Mouse (Mus musculus) heart, postnatal 10 days (tissue): Measurements from ENCODE around the gene Dact2. TPM values are rescaled to one million over a fixed set of nuclear protein-coding genes. Genes with fewer than 3 reads are reported as not detected.

ENCODE experiments used
- DNase-seq, 2 experiments: peaks; one replicate each; pipeline ENCODE4 v3.0.0; 2021
- intact Hi-C: fragments of 180-260 bp; cut with DNase I; formaldehyde crosslinking; loops from one replicate; pipeline ENCODE4 v1.15.1; 2025
- total RNA-seq, 2 experiments: library from RNA; stranded (reverse); gene quantifications; 2 replicates each; pipeline ENCODE4 v1.2.3; 2021

Gene Dact2
- total RNA-seq, 2 experiments from 2014 or later: 2.3 to 2.7 TPM

- no peak for DNase-seq
- intact Hi-C loops: no loop called here
Observed at GRCm38 (mm10) chr17:14178475-14178874, 25.6 kb downstream of the Dact2 start.

DNA sequence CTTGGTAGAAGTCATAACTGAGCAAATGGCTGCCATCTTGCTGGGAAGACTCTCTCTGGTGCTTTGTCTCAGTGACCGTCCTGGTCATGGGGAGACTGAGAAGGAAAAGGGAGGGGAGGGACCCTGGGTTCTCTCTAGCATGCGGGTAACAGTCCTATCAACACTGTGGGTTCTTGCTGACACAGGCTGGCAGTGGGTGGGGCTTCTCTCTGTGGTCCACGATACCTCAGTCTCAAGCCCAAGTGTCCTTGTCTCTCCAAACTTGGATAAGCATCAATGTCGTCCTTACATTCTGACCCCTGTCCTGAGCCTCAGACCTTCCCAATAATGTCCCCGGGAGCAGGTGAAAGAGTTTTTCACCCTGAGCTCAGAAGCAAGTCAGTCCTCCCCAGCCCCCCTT, 26.1 kb downstream of the Dact2 start:
- DNase-seq: no peak
- intact Hi-C loops: no loop called here

- intact Hi-C loops: no loop called here
- no peak for DNase-seq
Observed at GRCm38 (mm10) chr17:14177018-14177417, 27.1 kb downstream of the Dact2 start.

- intact Hi-C loops: no loop called here
- DNase-seq: no peak
Observed at GRCm38 (mm10) chr17:14175704-14176103, 28.4 kb downstream of the Dact2 start.

GRCm38 (mm10) chr17:14175019-14175418, 29.1 kb downstream of the Dact2 start:
- intact Hi-C loops: no loop called here

GRCm38 (mm10) chr17:14174401-14174800, 29.7 kb downstream of the Dact2 start:
- no peak for DNase-seq
- intact Hi-C loops: no loop called here

More at GRCm38 (mm10) chr17:14175019-14175418, 29.1 kb downstream of the Dact2 start:
- no peak for DNase-seq

DNA sequence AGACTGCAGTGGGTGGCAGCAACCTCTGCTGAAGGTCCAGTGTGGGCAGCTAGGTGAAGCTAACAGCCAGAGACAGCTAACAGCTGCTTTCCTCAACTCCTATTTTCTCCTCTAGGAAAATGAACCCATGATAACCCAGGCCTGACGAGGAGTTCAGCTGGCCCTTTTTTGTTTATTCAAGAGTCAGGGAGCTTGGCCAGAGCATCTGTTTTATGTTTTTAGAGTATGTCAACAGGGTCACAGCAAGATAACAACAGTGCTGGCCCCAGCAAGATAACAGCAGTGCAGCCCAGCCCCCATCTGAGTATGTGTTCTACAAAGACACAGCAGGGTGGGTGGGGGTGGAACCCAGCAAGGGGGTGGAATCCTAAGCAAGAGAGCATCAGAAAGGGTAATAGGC, 30.6 kb downstream of the Dact2 start:
- intact Hi-C loops: no loop called here
- peak; percentile 48 to 54 for DNase-seq

- intact Hi-C loops: no loop called here
- no peak for DNase-seq
Observed at GRCm38 (mm10) chr17:14172731-14173130, 31.4 kb downstream of the Dact2 start.

GRCm38 (mm10) chr17:14172184-14172583, 31.9 kb downstream of the Dact2 start:
- no peak for DNase-seq
- intact Hi-C loops: no loop called here

DNA sequence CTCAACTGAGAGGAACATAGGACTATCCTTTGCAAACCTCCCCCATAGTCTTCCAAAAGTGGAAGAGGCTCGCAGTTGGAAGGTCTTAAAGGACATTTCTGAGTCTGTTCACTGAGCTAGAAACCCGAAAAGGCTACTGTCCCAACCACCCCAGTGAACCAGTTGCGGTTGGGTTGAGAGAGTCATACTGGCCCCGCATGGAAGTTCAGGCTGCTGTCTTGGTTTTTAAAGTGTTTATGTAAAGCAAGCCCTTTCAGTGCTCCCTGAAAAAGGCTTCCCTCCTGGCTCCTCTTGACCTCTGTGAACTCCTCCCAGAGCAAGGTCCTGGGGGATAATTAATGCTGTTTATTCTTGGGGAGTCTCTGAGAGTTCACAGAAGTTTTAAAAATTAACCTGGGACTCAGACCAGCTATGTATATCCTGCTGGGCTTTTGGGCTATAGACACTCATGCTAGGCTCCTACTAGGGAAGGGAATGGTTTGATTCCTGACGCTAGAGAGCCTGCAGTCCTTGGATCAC, 33.1 kb downstream of the Dact2 start:
- intact Hi-C loops: no loop called here
- no peak for DNase-seq

- no peak for DNase-seq
- intact Hi-C loops: no loop called here
Observed at GRCm38 (mm10) chr17:14169431-14169830, 34.7 kb downstream of the Dact2 start.

GRCm38 (mm10) chr17:14167594-14167993, 36.5 kb downstream of the Dact2 start:
- peak in 1 of 2 experiments; percentile 20 for DNase-seq
- intact Hi-C loops: no loop called here

DNA sequence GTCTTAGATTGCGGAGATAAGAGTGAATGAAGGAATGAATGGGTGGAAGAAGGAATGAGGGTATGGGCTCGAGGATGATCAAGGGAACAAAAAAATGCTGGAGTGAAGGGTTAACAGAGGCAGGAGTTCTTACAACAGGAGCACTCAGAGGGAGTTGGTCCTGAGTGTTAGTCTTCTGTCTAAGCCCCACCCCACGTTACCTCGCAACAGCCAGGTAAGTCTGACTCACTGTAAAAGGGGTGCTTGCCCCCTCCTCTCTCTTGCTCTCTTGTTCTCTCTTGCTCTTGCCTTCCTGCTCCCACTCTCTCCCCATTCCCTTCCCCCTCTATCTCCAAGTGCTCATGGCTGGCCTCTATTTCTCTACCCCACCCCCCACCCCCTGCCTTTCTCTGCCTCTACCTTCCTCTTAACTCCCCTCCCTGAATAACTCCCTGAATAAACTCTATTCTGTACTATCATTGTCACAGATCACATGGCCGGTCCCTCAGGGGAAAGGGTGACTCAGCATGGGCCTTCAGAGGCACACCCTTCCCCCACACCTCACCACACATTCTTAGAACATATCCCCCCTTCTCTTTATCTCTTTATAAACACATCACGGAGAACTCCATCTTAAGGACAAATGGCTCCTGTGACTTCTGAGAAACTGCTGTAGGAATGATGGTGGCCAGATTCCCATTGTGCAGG, 37.2 kb downstream of the Dact2 start:
- intact Hi-C loops: no loop called here
- DNase-seq: no peak

- DNase-seq: no peak
- intact Hi-C loops: no loop called here
Observed at GRCm38 (mm10) chr17:14165934-14166610, 38.0 kb downstream of the Dact2 start.

- peak; percentile 25 to 38 for DNase-seq
- intact Hi-C loops: no loop called here
Observed at GRCm38 (mm10) chr17:14165332-14165876, 38.7 kb downstream of the Dact2 start.

DNA sequence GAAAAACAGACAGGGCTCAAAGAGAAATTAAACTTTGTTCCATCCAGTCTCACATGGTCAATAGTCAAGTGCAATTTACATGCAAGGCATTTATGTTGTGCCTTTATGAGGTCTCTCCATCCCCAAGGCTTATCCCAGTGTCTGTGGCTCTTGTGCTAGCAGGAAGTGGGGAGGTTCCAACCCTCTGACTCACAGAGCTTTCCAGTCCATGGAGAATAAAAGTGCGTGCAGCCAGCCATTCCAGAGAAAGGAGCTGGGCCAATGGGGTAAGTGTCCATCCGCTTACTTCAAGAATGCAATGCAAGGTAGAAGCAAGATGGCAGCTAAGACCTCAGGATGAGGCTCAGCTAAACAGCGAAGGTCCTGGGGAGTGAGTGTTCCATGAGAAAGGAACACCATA, 43.3 kb downstream of the Dact2 start:
- no peak for DNase-seq
- intact Hi-C loops: no loop called here

DNA sequence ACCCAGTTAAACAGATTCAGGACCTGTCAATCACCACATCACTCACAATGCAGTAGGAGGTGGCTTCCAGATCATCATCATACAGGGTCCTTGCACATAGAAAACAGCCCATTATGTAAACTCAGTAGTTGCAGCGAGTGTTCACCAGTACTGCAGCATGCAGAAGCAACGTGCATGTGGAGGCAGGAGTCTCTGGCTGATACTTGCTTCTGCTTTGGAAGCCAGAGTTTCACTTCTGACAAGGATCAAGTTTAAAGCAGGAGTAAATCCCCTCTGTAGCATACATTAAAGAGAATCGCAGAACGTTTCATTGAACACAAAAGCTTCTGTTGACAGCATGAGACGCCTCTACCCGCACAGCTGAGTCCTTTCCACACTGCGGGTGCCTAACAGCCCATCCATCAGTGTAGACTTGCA, 46.3 kb downstream of the Dact2 start:
- intact Hi-C loops: no loop called here
- DNase-seq: no peak

Other genes starting within 250 kb of the Dact2 start
- gene Gm7356, start 200.6 kb downstream of the Dact2 start, total RNA-seq: not detected
- not detected for gene Gm7358, start 144.8 kb downstream of the Dact2 start, total RNA-seq
- gene Smoc2, start 75.2 kb upstream of the Dact2 start, total RNA-seq: 10 to 100 TPM; 43.1 to 44.3 TPM